Mouse (Mus musculus) lung, embryonic 16.5 days (tissue): ENCODE results near the gene Cfap298. TPM values are rescaled to one million over a fixed set of nuclear protein-coding genes. Genes with fewer than 3 reads are reported as not detected.
A peak's percentile ranks its signal among the peaks of the same experiment; 100 is the strongest.

Experiments
- ATAC-seq: fragments of 200-750 bp; cut with Nextera tagmentation; 2 replicates; pipeline ENCODE4 v1.8.0; 2017; ENCODE audit warnings: low read depth, mild to moderate bottlenecking, moderate library complexity
- H3K27ac ChIP-seq: fragments of 300-500 bp; sonication (generic); 2 replicates; pipeline ENCODE4 v1.5.1; 2014; ENCODE audit warnings: mild to moderate bottlenecking, control low read depth, low read length
- H3K27me3 ChIP-seq: fragments of 300-500 bp; sonication (generic); 2 replicates; pipeline ENCODE4 v1.6.1; 2014; ENCODE audit warnings: low read depth, low read length, mixed read lengths; ENCODE audit not compliant: control insufficient read depth, insufficient read depth
- H3K36me3 ChIP-seq: fragments of 300-500 bp; sonication (generic); 2 replicates; pipeline ENCODE4 v1.6.1; 2014; ENCODE audit warnings: low read length; ENCODE audit not compliant: control insufficient read depth, insufficient read depth
- H3K4me1 ChIP-seq: fragments of 300-500 bp; sonication (generic); replicated peaks from 2 replicates; pipeline ENCODE4 v1.6.1; 2014; ENCODE audit warnings: low read length, mixed read lengths; ENCODE audit not compliant: control insufficient read depth, insufficient read depth
- H3K4me2 ChIP-seq: fragments of 300-500 bp; sonication (generic); 2 replicates; pipeline ENCODE4 v1.6.1; 2014; ENCODE audit warnings: low read depth, low read length, control low read depth
- H3K4me3 ChIP-seq: fragments of 300-500 bp; sonication (generic); 2 replicates; pipeline ENCODE4 v1.5.1; 2014; ENCODE audit warnings: mild to moderate bottlenecking, low read length, control low read depth
- H3K9ac ChIP-seq: fragments of 300-500 bp; sonication (generic); 2 replicates; pipeline ENCODE4 v1.6.1; 2014; ENCODE audit warnings: low read length, control low read depth
- H3K9me3 ChIP-seq: fragments of 300-500 bp; sonication (generic); 2 replicates; pipeline ENCODE4 v1.6.1; 2016; ENCODE audit warnings: low read length; ENCODE audit not compliant: control insufficient read depth
- WGBS: fragments of 180-500 bp; shearing (Covaris S2); extraction: QIAGEN DNeasy Blood & Tissue Kit; methylation state at CpG from one replicate; pipeline ENCODE4 v1.1.7; 2014; 5-methylcytosine and 5-hydroxymethylcytosine counted together
- polyA plus RNA-seq: library from polyadenylated mRNA; unstranded; fragments of >200 nt; fragmentation: Nextera tagmentation; extraction: Ambion mirVana; gene quantifications from 2 replicates; pipeline ENCODE4 v1.2.1, GENCODE M21; 2015

The Cfap298 gene
- polyA plus RNA-seq, 1 experiment from 2014 or later, result 57.2 TPM

GRCm38 (mm10) chr16:90897651-90898050, 37.3 kb downstream of the Cfap298 start:
- H3K36me3 ChIP-seq, result no peaks in the 10 kb centered on the region

GRCm38 (mm10) chr16:90893792-90894191, 41.1 kb downstream of the Cfap298 start:
- no peak overlapping the region for H3K4me2 ChIP-seq
- no peak overlapping the region for H3K9ac ChIP-seq
- H3K27me3 ChIP-seq, result peaks cover 3% of the 10 kb centered on the region; the same call in 1 of the 2 replicates
- 33% methylated on average over 9 of the region's 9 CpGs for WGBS
- H3K27ac ChIP-seq, result no peak overlapping the region
- no peak overlapping the region for H3K4me3 ChIP-seq
- H3K4me1 ChIP-seq, result peaks cover 8% of the 10 kb centered on the region; the same call in 1 of the 2 replicates
- no peak for ATAC-seq
- no peaks in the 10 kb centered on the region for H3K9me3 ChIP-seq
- no peaks in the 10 kb centered on the region for H3K36me3 ChIP-seq

More at GRCm38 (mm10) chr16:90897651-90898050, 37.3 kb downstream of the Cfap298 start:
- Histone ChIP-seq H3K9me3 (no peaks in the 10 kb centered on the region), H3K27ac (no peak overlapping the region), H3K9ac (no peak overlapping the region), H3K27me3 (peaks cover 3% of the 10 kb centered on the region; the same call in 1 of the 2 replicates), H3K4me1 (no peaks in the 10 kb centered on the region), H3K4me2 (no peak overlapping the region), H3K4me3 (no peak overlapping the region)
- 77% methylated on average over 3 of the region's 3 CpGs for WGBS
- ATAC-seq, result no peak

DNA sequence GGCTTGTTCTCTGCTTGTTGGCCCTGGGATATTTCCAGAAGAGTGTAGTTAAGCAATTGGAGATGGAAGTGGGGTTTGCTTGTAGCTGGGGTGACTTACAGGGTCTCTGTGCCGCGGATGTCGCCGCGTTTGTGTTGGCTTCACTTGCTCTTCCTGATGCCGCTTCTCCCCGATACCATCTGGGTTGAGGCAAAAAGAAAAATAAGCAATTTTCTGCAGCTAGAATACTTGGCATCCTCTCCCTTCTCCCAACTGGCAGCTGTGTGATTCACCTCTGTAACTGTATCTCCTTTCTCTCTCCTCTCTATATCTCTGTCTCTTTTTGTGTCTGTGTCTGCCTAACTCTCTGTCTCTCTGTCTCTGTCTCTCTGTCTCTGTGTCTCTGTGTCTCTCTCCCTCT, 41.9 kb downstream of the Cfap298 start:
- Histone ChIP-seq H3K9ac (no peak overlapping the region), H3K9me3 (0 out of 2 replicates have a peak, but pooled peaks cover under 1% of the 10 kb centered on the region), H3K27me3 (peaks cover 3% of the 10 kb centered on the region; the same call in 1 of the 2 replicates), H3K36me3 (no peaks in the 10 kb centered on the region), H3K4me1 (peaks cover 8% of the 10 kb centered on the region; the same call in 1 of the 2 replicates), H3K4me2 (no peak overlapping the region), H3K27ac (no peak overlapping the region), H3K4me3 (no peak overlapping the region)
- WGBS, result 64% methylated on average over 7 of the region's 7 CpGs
- ATAC-seq, result no peak

GRCm38 (mm10) chr16:90892081-90892480, 42.8 kb downstream of the Cfap298 start:
- Histone ChIP-seq H3K9me3 (0 out of 2 replicates have a peak, but pooled peaks cover 3% of the 10 kb centered on the region), H3K9ac (no peak overlapping the region), H3K4me2 (0 out of 2 replicates have a peak overlapping the region, but pooled peaks have one; percentile 5), H3K4me3 (no peak overlapping the region), H3K27me3 (peaks cover 3% of the 10 kb centered on the region; the same call in 1 of the 2 replicates), H3K4me1 (peaks cover 8% of the 10 kb centered on the region; the same call in 1 of the 2 replicates), H3K36me3 (no peaks in the 10 kb centered on the region), H3K27ac (no peak overlapping the region)
- ATAC-seq, result 0 out of 2 replicates have a peak, but pooled peaks have one; percentile 26
- WGBS, result 13% methylated on average over 8 of the region's 8 CpGs

DNA sequence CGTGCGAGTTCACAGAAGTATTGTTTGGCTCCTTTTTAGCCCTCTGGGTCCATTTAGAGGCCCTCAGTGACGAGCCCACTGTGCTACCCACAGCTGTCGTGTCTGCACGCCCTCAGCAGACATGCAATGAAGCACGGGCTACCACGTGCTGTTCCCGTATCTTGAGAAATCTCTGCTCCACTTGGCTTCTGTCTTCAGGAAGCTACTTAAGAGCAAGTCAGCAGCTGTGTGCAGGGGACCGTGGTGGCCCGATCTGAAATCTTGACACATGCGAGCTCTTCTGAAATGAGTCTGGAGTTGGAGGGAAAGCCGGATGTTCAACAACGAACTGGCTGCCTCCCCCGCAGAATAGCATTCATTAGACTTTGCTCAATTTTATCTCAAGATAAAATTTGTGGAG, 43.3 kb downstream of the Cfap298 start:
- ATAC-seq, result peak; percentile 83
- no peak overlapping the region for H3K4me2 ChIP-seq
- H3K27me3 ChIP-seq, result peaks cover 3% of the 10 kb centered on the region; the same call in 1 of the 2 replicates
- H3K4me1 ChIP-seq, result peaks cover 8% of the 10 kb centered on the region; the same call in 1 of the 2 replicates
- H3K27ac ChIP-seq, result no peak overlapping the region
- no peak overlapping the region for H3K4me3 ChIP-seq
- 39% methylated on average over 14 of the region's 14 CpGs for WGBS
- H3K36me3 ChIP-seq, result no peaks in the 10 kb centered on the region
- no peak overlapping the region for H3K9ac ChIP-seq
- H3K9me3 ChIP-seq, result 0 out of 2 replicates have a peak, but pooled peaks cover 3% of the 10 kb centered on the region

GRCm38 (mm10) chr16:90890683-90891082, 44.2 kb downstream of the Cfap298 start:
- no peak for ATAC-seq
- no peak overlapping the region for H3K4me2 ChIP-seq
- no peak overlapping the region for H3K4me3 ChIP-seq
- peaks cover 3% of the 10 kb centered on the region; the same call in 1 of the 2 replicates for H3K27me3 ChIP-seq
- peaks cover 11% of the 10 kb centered on the region; the same call in 1 of the 2 replicates for H3K4me1 ChIP-seq
- no peaks in the 10 kb centered on the region for H3K36me3 ChIP-seq
- H3K9ac ChIP-seq, result no peak overlapping the region
- no peak overlapping the region for H3K27ac ChIP-seq
- 84% methylated on average over 9 of the region's 9 CpGs for WGBS
- 0 out of 2 replicates have a peak, but pooled peaks cover 3% of the 10 kb centered on the region for H3K9me3 ChIP-seq

GRCm38 (mm10) chr16:90885781-90886565, 48.9 kb downstream of the Cfap298 start:
- Histone ChIP-seq H3K9me3 (0 out of 2 replicates have a peak, but pooled peaks cover 3% of the 10 kb centered on the region), H3K9ac (no peak overlapping the region), H3K36me3 (no peaks in the 10 kb centered on the region), H3K4me3 (no peak overlapping the region), H3K4me2 (no peak overlapping the region), H3K4me1 (peaks cover 16% of the 10 kb centered on the region), H3K27me3 (no peaks in the 10 kb centered on the region), H3K27ac (peak overlapping the region; percentile 63; the same call in 1 of the 2 replicates)
- ATAC-seq, result peak; percentile 75
- WGBS, result 44% methylated on average over 9 of the region's 9 CpGs

- H3K27me3 ChIP-seq, result no peaks in the 10 kb centered on the region
- no peak for ATAC-seq
- H3K4me2 ChIP-seq, result no peak overlapping the region
- peaks cover 16% of the 10 kb centered on the region for H3K4me1 ChIP-seq
- H3K36me3 ChIP-seq, result no peaks in the 10 kb centered on the region
- 48% methylated on average over 2 of the region's 2 CpGs for WGBS
- H3K27ac ChIP-seq, result peak overlapping the region; percentile 18
- H3K9me3 ChIP-seq, result 0 out of 2 replicates have a peak, but pooled peaks cover 3% of the 10 kb centered on the region
- no peak overlapping the region for H3K9ac ChIP-seq
- no peak overlapping the region for H3K4me3 ChIP-seq
Observed at GRCm38 (mm10) chr16:90885351-90885750, 49.6 kb downstream of the Cfap298 start.

GRCm38 (mm10) chr16:90882501-90882977, 52.4 kb downstream of the Cfap298 start:
- no peak overlapping the region for H3K27ac ChIP-seq
- no peak overlapping the region for H3K4me2 ChIP-seq
- WGBS, result 45% methylated on average over 7 of the region's 8 CpGs
- peak; percentile 56 for ATAC-seq
- no peaks in the 10 kb centered on the region for H3K27me3 ChIP-seq
- H3K9me3 ChIP-seq, result no peaks in the 10 kb centered on the region
- no peak overlapping the region for H3K9ac ChIP-seq
- H3K4me1 ChIP-seq, result peaks cover 16% of the 10 kb centered on the region
- H3K36me3 ChIP-seq, result no peaks in the 10 kb centered on the region
- H3K4me3 ChIP-seq, result no peak overlapping the region
